In the genomic region with DNA sequence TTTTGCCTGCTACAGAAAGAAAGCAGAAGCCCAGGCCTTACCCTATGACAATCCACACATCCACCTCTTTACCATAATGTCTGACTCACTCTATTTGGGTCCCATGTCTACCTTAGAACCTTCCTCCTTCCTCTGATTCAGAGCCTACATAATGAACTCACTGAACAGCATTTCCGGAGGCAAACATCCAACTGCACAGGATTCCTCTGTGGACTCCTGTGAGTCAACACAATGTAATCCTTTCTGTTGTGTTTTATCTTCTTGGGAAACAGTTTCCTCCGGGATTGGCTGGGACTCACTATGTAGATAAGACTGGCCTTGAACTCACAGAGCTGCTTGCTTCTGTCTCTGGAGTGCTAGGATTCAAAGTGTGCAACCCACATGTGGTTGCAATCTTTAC, we compare ENCODE assay signal across 22 mouse cellular contexts. TPM values are rescaled to one million over a fixed set of nuclear protein-coding genes. Genes with fewer than 3 reads are reported as not detected.
DNase-seq lines count a peak whose midpoint lies in the region; ATAC-seq and TF ChIP-seq lines count a peak whose summit lies in the region.
"Had no signal": no experiment of that assay in that cellular context is flagged by ENCODE, and none has a peak within 500 bp of the region (broad histone marks: within the 10 kb centered on the region; RNA-seq: fewer than 3 reads in every experiment).

No protein-coding gene starts in this region.

- TF ChIP-seq EP300 in heart, postnatal 0 days (IDR thresholded peaks at IDR 0.05; ENCODE audit: low read depth): no peak
- TF ChIP-seq EP300 in liver, postnatal 0 days (IDR thresholded peaks at IDR 0.05; ENCODE audit: low read depth): 0 out of 2 replicates have a peak, but pooled peaks have one; percentile 16

- DNase-seq in adrenal gland, adult 2 months: peak; percentile 22
- no peak for DNase-seq in adrenal gland, adult 18-20 months (ENCODE audit: low spot score in 2 of 2)
- peak; percentile 19 for DNase-seq in heart, postnatal 0 days (ENCODE audit: low spot score)
- DNase-seq in heart, adult 8-10 months (ENCODE audit: low spot score): no peak
- peak; percentile 29 for DNase-seq in R1 (ENCODE audit: low read depth, low spot score)
- no peak for DNase-seq in liver, postnatal 0 days
- no peak for DNase-seq in layer of hippocampus, postnatal 25 days (ENCODE audit: extremely low spot score in 1 of 2, low spot score in 1 of 2)
- no peak for DNase-seq in T-cell, adult 2 months (ENCODE audit: low spot score)
- DNase-seq: B cell, adult 2 months; cerebellum, adult 8-10 months; kidney, adult 11 months; kidney, postnatal 14 days; lung, postnatal 36 days; spleen, adult 18-20 months; thymus, postnatal 36 days had no signal

- no peaks in the 10 kb centered on the region for H3K36me3 ChIP-seq in heart, postnatal 0 days (replicated peaks; ENCODE audit: control insufficient read depth, insufficient read depth, low read length)
- H3K36me3 ChIP-seq in liver, postnatal 0 days (replicated peaks; ENCODE audit: insufficient read depth, low read length): no peaks in the 10 kb centered on the region
- H3K36me3 ChIP-seq: liver, embryonic 15.5 days; stomach, embryonic 15.5 days had no signal

- peak; percentile 79 for ATAC-seq in heart, postnatal 0 days (ENCODE audit: insufficient read depth, low read depth)
- ATAC-seq in liver, postnatal 0 days: peak; percentile 48; the same call in 1 of the 2 replicates
- ATAC-seq: forebrain, embryonic 16.5 days; hindbrain, embryonic 16.5 days had no signal

- no peak overlapping the region for H3K4me2 ChIP-seq in heart, postnatal 0 days (ENCODE audit: low read depth, low read length)
- H3K4me2 ChIP-seq in liver, postnatal 0 days (ENCODE audit: low read depth, low read length): no peak overlapping the region
- H3K4me2 ChIP-seq: liver, embryonic 15.5 days; midbrain, embryonic 11.5 days; stomach, embryonic 15.5 days had no signal

- no peak overlapping the region for H3K4me3 ChIP-seq in heart, postnatal 0 days (ENCODE audit: low read depth, low read length)
- H3K4me3 ChIP-seq in liver, postnatal 0 days (ENCODE audit: low read depth, low read length): no peak overlapping the region
- H3K4me3 ChIP-seq: erythroblast, embryonic 14.5 days; liver, embryonic 15.5 days; stomach, embryonic 15.5 days had no signal

- TF ChIP-seq CTCF in heart, postnatal 0 days (IDR thresholded peaks at IDR 0.05; ENCODE audit: low read depth): no peak
- TF ChIP-seq CTCF in liver, postnatal 0 days (IDR thresholded peaks at IDR 0.05; ENCODE audit: low read depth): no peak

- 16% methylated on average over 2 of the region's 2 CpGs for WGBS in heart, postnatal 0 days
- 35% methylated on average over 2 of the region's 2 CpGs for WGBS in liver, postnatal 0 days (ENCODE audit: insufficient replicate concordance)

- H3K9me3 ChIP-seq in heart, postnatal 0 days (replicated peaks; ENCODE audit: control insufficient read depth, low read length): no peaks in the 10 kb centered on the region
- no peaks in the 10 kb centered on the region for H3K9me3 ChIP-seq in liver, postnatal 0 days (ENCODE audit: low read length)
- H3K9me3 ChIP-seq: liver, embryonic 15.5 days; stomach, embryonic 15.5 days had no signal

- H3K9ac ChIP-seq in heart, postnatal 0 days (replicated peaks; ENCODE audit: low read depth, low read length): no peak overlapping the region
- no peak overlapping the region for H3K9ac ChIP-seq in liver, postnatal 0 days (replicated peaks)
- H3K9ac ChIP-seq: liver, embryonic 15.5 days; stomach, embryonic 15.5 days had no signal

- no peak overlapping the region for H3K27ac ChIP-seq in heart, postnatal 0 days (ENCODE audit: low read depth)
- H3K27ac ChIP-seq in liver, postnatal 0 days (ENCODE audit: low read depth): no peak overlapping the region
- H3K27ac ChIP-seq: liver, embryonic 15.5 days; stomach, embryonic 15.5 days had no signal

- H3K4me1 ChIP-seq in heart, postnatal 0 days (ENCODE audit: control insufficient read depth, insufficient read depth): no peaks in the 10 kb centered on the region
- H3K4me1 ChIP-seq in liver, postnatal 0 days (ENCODE audit: insufficient read depth): no peaks in the 10 kb centered on the region
- H3K4me1 ChIP-seq: liver, embryonic 15.5 days; stomach, embryonic 15.5 days had no signal

- no peaks in the 10 kb centered on the region for H3K27me3 ChIP-seq in heart, postnatal 0 days (ENCODE audit: control insufficient read depth, insufficient read depth, low read length)
- H3K27me3 ChIP-seq in liver, postnatal 0 days (ENCODE audit: insufficient read depth, low read length): no peaks in the 10 kb centered on the region
- H3K27me3 ChIP-seq: liver, embryonic 15.5 days; stomach, embryonic 15.5 days had no signal

RNA-seq across cellular contexts. Expression of gene Prokr2, which starts 44.9 kb away (rescaled TPM):
- total RNA-seq in adrenal gland, adult 2 months (2021): under 1 TPM in 1 of 2 experiments, not detected in 1; 0.09 TPM
- polyA plus RNA-seq in adrenal gland, adult 2 months (2012; rRNA removed): not detected in 2 replicates
- total RNA-seq in adrenal gland, adult 18-20 months (2021): not detected
- total RNA-seq in heart, postnatal 0 days (2014; rRNA removed; ENCODE audit: low replicate concordance): 0.76 and 5.5 TPM in 2 replicates
- polyA plus RNA-seq in heart, postnatal 0 days (2015; fragmentation: Nextera tagmentation; extraction: Ambion mirVana): 0.22 and 0.30 TPM in 2 replicates
- under 1 TPM; 0.08 to 0.22 (median 0.09) TPM for total RNA-seq in heart, adult 8-10 months (2022)
- polyA plus RNA-seq in liver, postnatal 0 days (2015; fragmentation: Nextera tagmentation; extraction: Ambion mirVana): 0.02 TPM in 2 replicates
- 1 to 10 TPM; 2.8 to 3.7 TPM for total RNA-seq in layer of hippocampus, postnatal 25 days (2021)
- total RNA-seq: gastrocnemius, adult 18-20 months had no signal
- polyA plus RNA-seq: erythroblast, embryonic 14.5 days had no signal

Comparison
In these comparisons a context has a peak if more than half of its experiments do, and no peak if none do; other contexts are left out.
1. DNase-seq: peak in adrenal gland, adult 2 months (single experiment), heart, postnatal 0 days (single experiment) and R1 (single experiment); none in adrenal gland, adult 18-20 months (0 of 2), heart, adult 8-10 months (single experiment), liver, postnatal 0 days (single experiment), layer of hippocampus, postnatal 25 days (0 of 2) and T-cell, adult 2 months (single experiment).